Mouse (Mus musculus): Measurements from ENCODE around the gene Btbd10.

Gene Btbd10

DNA sequence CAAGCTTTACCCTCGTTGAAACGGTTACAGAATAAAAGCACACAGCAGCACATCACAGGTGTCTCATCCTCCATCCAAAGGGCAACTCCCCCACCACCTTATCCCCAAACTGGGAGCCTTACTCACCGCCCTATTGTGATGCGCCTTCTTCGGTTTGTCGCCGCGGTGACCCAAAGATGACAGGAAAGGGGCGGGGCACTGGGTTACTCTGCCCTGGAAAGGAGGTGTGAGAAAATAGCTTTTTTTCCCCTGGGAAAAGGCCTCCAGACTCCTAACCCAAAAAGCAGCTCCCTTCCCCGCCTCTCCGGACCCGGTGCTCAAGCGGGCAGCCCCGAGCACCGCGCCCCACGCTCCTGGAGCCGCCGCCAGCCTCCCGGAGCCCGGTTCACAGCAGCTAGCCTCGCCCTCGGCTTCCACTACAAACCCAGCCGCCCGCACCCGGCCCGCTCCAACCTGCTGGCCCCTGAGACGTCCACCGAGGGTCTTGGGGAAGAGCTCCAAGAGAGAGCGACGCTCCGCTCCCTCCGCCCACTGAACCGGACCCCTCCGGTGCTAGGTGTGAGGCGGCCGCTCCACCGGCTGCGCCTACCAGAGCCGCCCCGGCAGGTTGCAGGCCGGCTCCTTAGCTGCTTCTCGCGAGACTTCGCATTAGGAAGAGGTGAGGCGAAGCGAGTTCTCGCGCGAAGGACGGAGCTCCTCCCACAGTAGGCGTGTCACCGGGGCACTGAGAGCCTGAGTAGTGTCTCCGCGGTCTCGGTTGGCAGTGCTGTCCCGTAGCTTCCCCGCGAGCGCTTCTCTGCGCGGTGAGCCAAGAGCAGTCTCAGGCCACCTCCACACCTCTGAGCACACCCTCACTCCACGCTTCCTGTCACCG lies at the start of gene Btbd10:
TSS of gene Btbd10 (minus strand) at position 647 of the 874 bp plus-strand sequence.
- peak; percentile 99 for DNase-seq (ENCODE audit: low read depth, low spot score)

DNA sequence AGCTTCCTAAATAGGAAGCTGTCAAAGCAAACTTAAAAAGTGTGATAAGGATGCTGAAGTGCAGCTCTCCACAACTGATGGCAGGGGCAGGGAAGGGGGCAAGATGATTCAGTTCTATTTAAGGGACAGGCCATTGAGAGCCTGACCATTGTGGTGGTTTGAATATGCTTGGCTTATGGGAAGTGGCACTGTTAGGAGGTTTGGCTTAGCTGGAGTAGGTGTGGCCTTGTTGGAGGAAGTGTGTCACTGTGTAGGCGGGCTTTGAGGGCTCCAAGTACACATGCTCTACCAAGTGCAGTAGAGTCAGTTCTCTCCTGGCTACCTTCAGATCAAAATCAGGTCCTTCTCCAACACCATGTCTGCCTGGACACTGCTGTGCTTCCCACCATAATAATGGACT lies 47.3 kb upstream of the Btbd10 start:
- no peak for DNase-seq (ENCODE audit: low read depth, low spot score)

DNA sequence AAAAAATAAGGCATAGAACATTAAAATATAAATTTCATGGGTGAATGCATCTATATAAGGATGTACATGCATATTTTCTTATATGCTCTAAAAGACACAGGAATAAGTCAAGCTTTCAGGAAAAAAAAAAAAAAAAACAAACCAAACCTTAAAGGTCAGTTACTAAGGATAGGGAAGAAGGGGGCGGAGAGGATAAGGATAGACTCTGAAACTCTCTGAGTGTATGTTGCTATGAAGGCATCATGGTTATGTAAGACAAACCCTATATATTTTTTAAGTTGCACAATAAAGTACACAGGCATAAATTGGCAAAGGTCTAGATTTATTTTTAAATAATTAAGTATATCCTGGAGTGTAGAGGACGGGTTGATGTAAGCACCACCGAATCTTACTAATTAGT lies 46.1 kb upstream of the Btbd10 start:
- DNase-seq (ENCODE audit: low read depth, low spot score) = peak; percentile 51

DNA sequence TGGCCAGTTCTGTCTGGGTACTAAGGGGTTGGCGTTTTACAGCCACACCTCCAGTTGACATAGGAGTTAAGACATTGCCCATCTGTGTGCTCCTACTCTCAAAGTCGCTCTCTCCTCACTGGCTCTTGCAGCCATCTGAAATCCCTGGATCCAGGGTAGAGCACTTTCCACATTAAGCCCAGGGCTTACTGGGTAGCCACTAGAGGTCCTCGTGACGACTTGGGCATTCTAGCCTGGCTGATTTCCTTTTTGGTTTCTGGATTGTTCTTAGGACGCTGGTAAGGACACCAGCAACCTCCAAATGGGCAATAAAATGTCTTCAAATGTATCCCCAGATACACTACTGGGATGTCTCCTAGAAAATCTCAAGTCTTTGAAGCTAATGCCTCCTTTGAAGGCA lies 39.5 kb upstream of the Btbd10 start:
- no peak for DNase-seq (ENCODE audit: low read depth, low spot score)

DNA sequence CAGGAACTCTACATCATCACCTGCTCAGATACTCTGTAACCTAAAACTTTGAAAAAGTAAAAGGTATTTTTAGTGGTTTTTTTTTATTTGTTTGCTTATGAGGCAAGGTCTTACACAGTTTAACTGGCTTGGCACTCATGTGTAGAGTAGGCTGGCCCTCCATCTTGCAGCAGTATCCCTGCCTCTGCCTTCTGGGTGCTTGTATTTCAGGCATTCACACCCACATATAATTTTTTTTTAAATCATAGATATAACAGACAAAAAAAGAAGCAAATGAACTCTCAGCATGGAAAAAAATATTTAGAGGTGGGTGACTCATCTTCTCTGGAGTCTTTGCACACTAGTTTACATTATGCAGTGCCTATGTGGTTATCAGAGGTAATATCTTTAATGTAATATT lies 28.9 kb upstream of the Btbd10 start:
- DNase-seq (ENCODE audit: low read depth, low spot score) = peak; percentile 84

DNA sequence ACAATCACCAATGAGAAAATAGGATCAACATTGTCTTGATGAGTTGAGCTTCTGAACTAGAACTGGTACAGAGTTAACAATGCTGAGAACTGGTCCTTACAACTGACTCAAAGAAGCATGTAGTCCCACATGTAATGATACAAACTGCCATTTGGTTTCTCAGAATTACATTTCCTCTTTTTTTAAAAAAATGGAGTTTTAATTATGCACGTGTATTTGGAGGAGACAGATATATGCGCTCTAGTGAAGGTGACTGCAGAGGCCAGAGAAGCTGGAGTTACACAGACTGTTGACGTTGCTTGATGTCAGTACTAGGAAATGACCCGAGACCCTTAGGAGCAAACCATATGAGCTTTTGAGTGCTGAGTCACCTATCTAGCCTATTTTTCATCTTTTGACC lies 27.5 kb upstream of the Btbd10 start:
- no peak for DNase-seq (ENCODE audit: low read depth, low spot score)

DNA sequence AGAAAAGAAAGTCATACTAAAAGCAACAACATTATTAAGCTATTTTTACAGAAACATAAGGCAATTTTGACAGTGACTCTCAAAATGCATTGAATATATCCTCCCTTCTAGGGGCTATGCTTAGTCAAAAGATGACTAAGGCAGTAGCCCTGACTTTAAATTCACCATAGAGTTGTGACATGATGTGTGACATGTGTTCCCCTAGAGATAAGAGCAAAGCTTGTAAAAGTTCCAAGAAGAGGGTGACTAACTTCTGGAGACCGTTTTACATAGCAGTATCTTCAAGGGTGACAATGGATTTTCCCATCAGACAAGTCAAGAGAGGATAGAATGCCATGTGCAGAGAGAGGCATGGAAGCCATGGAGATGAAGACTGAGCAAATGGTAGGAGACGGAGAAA lies 22.4 kb upstream of the Btbd10 start:
- DNase-seq (ENCODE audit: low read depth, low spot score) = peak; percentile 13

DNA sequence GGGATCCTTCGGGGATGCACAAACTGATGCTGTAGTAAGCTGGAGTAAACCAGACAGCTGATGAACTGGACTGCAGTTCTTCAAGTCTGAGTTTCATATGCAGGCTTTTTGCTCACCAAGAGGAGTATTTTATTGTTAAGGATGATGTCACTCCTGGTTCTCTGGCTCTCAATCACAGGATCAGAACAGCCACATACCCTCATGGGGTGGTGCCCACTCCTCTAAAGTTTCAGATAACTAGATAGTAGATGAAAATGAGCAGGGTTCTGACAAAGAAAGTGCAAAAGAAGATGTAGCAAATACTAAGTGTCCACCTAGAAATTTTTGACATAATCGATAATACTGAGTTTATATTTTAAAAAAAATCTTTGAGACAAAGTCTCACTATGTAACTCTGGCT lies 19.3 kb upstream of the Btbd10 start, which contains the start of gene Pth:
TSS of gene Pth (minus strand) at position 101 of the 400 bp plus-strand sequence.
- no peak for DNase-seq (ENCODE audit: low read depth, low spot score)

DNA sequence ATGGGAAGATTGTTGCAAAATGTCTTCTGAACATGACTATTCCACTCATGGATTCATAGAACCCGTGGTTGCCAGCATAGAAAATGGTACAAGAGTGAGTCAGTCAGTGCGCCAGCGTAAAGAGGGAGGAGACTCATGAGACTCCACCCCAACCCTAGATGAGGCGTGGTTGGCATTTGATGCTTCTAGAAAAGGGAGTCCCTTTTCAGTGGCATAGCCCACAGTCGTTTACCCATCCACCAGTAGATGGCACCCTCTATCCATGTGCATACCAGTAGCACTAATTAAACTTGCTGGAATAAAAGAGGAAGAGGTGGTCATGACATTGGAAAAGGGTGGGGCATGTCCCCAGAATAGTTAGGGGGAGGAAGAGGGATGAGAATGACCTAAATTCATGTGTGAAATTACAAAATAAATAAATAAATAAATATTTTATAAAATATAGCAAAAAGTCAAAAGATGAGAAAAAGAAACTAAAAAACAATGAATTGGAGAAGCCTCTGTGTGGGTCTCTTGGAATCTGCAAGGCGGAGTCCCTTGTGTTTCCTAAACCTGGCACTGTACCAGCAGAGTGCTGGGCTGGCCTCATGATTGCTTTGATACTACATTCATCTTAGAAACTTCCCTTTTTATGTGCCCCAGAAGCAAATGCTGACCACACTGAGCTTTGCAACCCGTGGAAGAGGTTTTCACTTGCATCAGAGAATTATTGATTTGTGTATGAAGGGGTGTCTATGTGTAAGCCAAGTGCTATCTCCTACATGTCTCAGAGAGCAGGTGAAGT lies 8.9 kb upstream of the Btbd10 start:
- peak; percentile 94 for DNase-seq (ENCODE audit: low read depth, low spot score)

DNA sequence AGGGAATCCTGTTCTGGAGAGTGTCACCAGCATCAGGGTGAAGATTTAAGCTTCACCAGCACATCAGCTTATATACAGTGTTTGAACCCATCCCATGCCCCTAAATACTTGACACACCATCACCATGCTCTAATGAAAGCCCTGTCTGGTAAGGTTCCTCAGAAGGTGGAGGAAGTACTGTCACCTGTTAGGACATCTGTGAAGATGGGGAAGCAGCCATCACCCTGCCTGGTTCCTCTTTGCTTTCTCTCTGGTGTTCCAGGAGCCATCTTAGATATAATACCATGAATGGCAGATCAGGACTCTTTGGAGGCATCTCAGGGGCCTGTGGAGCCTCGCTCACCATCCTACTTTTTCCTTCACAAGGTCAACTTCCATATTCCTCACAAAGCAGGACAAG lies 3.5 kb upstream of the Btbd10 start:
- DNase-seq (ENCODE audit: low read depth, low spot score) = no peak

DNA sequence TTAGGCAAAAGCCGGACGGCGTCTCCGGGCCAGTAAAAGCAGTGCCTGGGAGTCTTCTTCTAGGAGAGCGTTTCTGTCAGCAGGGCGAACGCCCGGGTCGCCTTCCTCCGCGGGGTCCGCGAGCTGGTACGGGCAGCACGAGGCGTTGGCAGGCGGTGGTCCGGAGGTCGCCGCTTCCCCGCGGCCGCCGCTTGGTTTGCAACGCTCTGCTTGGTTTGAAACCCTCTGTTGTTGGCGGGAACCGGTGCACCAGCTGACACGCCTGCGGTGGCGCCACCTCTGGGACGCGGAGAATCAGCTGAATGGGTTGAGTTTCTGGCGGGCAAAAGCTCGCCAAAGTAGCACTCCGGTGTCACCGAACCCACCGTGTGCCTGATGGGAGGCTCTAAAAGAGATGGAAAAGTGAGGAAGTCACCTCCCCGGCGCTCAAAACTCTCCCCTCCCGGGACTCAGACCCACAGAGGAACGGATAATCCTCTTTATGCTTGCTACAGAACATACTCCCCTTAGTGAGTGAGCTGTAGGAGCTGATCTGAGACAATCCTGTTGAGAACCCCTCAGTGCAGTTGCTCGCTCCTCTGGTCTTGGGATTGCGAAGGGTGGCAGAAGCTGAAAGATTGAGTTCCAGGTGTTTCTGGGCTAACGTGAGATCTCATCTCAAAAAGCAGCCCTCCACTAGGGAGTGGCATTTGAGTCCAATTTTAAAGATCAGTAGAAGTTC lies 588 bp upstream of the Btbd10 start:
- DNase-seq (ENCODE audit: low read depth, low spot score) = peak; percentile 78

DNA sequence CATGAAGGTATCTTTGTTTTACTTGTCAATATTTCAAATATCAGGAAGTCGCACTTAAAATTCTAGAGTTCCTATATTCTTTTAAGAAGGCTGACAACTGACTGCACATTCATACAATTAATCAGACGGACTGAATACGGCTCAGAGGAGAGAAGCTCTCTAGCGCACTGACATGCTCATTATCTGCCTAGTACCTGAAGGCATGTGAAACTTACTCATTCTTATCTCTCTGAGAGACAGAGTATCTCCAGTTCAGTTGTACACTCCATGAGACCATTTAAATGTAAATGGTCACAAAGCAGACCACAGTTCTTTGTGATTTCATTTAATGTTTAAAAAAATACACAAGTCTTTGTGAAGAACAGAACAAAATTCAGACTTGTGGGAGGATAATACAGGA lies 1.8 kb downstream of the Btbd10 start:
- DNase-seq (ENCODE audit: low read depth, low spot score) = no peak

DNA sequence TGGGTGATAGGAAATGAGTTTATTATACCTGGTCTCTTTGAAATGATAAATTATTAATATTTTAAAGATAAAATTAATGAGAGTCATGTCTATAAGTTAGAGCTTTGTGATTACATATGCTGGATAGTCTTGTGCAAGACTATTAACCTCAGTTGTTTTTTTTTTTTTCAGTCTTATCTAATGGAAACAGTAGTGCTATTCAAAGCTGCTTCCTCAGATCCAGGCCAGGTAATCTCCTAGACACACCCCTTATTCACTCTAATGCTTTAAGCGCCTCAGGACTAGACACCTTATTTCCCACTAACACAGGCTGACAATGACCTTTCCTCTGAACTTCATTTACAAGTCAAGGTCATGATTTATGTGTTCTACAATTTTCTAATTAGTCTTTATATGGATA lies 20.1 kb downstream of the Btbd10 start:
- DNase-seq (ENCODE audit: low read depth, low spot score) = no peak

DNA sequence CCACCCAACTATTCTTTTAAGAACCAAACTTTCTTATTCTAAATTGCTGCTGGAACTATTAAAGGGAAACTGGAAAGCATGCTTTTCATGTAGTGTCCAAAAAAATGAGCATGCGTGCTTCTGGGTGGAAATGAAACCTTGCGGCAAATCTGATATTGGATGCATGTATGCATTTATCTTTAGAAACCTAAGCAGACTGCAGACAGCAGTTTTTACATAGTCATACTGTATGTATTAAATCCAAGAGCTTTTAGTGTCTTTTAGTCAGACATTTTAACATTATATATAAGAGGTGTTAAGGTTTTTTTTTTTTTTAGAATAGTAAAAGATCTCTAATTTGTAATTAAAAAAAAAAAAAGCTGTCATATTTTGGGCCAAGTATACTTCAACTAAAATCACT lies 21.5 kb downstream of the Btbd10 start:
- no peak for DNase-seq (ENCODE audit: low read depth, low spot score)

DNA sequence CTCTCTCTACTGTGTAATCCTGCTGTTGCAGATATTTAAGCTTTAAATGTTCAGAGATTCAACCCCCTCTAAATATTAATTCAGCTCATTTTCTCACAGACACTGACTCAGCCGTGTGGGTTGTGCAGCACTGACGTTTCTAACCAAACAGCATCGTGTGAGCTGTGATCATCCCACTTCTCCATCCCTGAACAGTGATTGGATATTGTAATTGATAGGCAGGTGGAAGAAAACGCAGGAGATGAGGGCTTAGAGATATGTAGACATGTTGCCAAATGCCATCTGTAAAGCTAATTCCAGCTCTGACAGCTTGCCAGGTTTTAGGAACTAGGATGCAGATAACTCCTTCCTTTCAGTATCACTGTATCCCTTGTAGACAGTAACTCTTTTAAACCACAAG lies 21.9 kb downstream of the Btbd10 start:
- DNase-seq (ENCODE audit: low read depth, low spot score) = peak; percentile 98

DNA sequence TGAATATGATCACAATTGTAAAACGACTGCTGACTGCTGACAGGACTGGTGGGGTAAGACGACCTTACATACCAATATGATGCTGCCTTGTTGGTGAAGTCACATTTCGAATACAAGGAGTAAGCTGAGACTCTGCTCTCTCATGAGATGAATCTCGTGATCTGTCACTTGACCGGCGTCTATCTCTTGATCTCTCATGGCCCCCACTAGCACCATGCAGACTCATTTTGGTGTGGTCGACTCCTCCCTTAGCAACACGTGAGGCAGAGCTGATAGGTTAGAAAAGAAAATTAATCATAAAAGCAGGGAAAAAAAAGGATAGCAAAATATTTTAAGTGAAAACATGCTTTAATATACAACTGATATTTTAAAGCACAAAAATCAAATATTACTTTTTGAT lies 33.9 kb downstream of the Btbd10 start:
- DNase-seq (ENCODE audit: low read depth, low spot score) = no peak

DNA sequence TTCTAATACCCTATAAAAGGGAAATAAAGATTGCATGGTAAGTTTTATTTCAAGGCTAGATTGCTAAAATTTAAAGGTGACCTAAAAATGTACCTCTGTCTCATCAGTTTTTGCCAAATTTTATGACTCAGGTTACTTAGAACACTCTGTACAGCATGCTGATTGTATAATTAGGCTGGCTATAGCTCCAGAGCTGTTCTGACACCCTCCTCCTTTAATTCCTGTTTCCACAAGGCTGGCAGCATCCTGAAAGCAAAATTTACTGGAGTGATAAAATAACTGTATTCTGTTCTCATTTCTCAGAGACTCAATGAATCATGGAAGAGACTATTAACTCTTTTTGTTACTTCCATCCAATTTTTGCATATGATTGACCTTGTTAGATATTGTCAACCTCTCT lies 35.2 kb downstream of the Btbd10 start:
- peak; percentile 89 for DNase-seq (ENCODE audit: low read depth, low spot score)

DNA sequence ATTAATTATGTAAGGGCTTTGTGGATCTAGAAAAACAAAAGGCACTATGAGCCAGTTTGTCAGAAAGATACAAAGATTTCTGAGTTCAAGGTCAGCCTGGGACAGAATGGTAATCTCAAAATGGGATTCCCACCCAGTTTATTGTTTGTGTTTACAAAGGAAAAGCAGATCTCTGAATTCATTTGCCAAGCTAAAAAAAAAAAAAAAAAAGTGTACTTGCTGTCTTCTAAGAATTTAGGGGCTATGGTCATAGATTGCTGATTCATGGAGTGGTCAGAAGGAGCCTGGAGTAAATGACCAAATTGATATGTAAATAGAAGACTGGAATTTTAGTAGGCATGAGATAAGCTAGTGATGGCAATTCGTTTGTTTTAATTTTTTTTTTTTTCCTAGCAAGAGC lies 49.1 kb downstream of the Btbd10 start:
- DNase-seq (ENCODE audit: low read depth, low spot score) = no peak

DNA sequence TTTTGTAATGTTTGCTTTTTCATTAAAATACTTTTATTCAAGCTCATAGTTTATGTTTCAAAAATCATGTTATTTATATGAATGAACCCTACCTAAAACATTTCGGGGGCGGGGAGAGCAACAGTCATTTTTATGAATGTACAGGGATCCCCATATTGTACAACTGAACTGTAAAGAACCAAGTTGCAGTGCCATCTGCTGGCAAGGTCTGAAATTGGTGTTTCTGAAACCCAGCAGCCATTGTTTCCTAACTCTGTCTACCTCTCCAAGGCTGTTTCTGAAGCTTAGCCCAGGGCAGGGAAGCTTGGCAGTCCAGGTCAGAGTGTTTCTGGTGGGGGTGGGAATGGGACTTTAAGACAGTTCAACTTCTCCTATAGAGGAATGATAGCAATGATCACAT lies 57.4 kb downstream of the Btbd10 start:
- peak; percentile 84 for DNase-seq (ENCODE audit: low read depth, low spot score)

DNA sequence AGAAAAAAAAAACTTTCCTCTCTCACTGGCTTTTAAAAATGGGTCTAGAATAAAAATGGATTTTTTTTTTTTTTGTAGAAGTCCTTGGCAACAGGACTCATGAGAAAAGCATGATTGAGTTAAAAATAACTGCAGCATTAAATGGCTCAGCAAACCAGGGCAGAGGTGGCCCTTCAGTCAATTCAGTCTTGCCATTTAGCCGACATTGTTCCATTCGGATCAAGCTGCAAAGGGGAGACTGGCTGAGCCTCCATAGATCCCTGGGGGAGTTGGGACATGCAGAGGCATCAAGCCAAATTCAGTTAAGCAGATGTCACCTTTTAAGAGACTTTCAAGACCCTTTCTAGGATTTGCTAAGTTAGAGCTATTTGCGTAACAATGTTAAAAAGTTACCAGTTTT lies 59.1 kb downstream of the Btbd10 start:
- no peak for DNase-seq (ENCODE audit: low read depth, low spot score)

DNA sequence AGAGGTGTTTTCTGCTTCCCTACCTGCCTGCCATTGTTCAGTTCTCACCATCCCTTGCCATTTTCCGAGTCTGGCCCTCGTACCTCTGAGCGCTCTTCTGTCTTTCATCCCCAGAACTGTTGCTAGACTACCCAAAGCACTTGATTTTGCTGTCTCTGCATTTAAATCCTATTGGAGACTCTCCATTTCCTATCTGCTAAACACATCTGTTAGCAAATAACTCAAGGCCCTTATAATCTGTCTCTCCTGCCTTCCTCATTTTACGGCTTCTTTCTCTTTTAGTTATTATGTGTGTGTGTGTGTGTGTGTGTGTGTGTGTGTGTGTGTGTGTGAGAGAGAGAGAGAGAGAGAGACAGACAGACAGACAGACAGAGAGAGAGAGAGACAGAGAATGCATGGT lies 71.4 kb downstream of the Btbd10 start:
- no peak for DNase-seq (ENCODE audit: low read depth, low spot score)

All from brain, adult 2 months (tissue).